Mouse (Mus musculus) liver, adult 2 months (tissue): ENCODE results near the gene Dhrs7.

Experiments
- CTCF ChIP-seq: fragments of 200-500 bp; IDR thresholded peaks from 2 replicates; pipeline ENCODE4 v1.5.1; 2011; ENCODE audit warnings: low read depth, low read length, control low read depth
- POLR2A ChIP-seq: fragments of 200-500 bp; IDR thresholded peaks from 2 replicates; pipeline ENCODE4 v1.6.1; 2011; ENCODE audit warnings: low read length, control low read depth; ENCODE audit not compliant: insufficient read depth; ENCODE audit errors: extremely low read depth

DNA sequence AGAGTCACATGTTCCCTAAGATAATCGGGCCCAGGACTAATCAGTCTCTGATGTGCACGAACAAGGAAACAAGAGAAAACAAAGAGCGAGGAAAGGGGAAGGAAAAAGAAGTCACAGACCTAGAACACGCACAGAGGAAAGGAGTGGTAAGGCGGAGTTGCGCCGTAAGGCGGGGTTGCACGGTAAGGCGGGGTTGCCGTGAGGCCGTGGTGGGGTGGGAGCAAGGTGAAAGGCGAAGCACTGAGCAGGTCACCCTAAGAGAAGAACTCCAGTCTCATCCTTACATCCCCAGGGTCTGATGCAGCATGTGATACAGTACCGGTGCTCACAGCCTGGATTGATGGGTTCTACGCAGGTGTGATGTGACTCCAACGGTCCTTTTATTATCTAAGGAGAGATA lies 8.9 kb downstream of the Dhrs7 start:
- no peak for TF ChIP-seq CTCF
- TF ChIP-seq POLR2A = no peak
